Mouse (Mus musculus) skeletal muscle tissue, adult 2 months (tissue): ENCODE data around the gene Rnaseh1.

ENCODE experiments used
- DNase-seq: peaks from one replicate; pipeline ENCODE4 v3.0.0-alpha.2; 2012; ENCODE audit warnings: low read depth, low spot score

Rnaseh1 gene

DNA sequence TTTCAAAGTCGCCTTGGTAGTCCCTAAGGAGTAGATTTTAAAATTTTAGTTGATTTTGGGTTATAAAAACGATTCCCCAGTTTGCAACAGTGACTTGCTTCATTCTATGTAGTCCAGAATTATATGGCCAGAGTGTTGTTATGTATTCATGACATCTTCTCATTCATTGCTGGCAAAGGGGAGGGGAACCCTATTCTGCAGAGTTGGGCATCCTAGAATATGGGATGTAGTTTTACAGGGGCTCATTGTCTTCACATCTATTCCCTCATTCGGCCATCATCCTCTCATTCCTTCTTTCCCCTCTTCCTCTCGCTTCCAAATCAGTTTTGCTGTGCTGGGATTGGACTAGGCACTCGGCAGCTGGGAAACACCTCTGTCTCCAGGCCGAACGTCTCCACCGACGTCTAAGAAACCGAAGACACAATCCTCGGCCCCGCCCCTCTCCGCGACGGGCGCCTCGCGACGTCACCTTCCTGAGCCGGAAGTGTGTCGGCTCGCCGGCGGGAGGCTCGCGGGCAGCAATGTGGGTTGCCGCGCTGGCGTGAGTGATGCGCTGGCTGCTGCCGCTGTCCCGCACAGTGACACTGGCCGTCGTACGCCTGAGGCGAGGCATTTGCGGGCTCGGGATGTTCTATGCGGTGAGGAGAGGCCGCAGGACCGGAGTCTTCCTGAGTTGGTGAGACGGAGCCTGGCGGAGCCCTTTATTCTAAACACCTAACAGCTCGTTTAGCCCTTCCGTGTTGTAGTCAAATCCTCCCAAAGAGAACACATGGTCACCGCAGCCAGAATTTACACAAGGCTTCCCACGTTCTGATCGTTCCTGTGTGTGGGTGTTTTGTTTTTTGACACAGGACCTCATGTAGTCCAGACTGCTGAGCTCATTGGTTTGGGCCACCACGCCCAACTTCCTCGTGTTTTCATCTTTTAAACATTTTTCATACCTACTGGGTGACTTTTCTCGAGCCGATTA is at the start of gene Rnaseh1:
Gene Rnaseh1 (plus strand): TSS at position 462 of the 970 bp plus-strand sequence.
- DNase-seq = peak; percentile 67

- DNase-seq = no peak
Measured at GRCm38 (mm10) chr12:28602259-28602658, 47.1 kb upstream of the Rnaseh1 start.

DNA sequence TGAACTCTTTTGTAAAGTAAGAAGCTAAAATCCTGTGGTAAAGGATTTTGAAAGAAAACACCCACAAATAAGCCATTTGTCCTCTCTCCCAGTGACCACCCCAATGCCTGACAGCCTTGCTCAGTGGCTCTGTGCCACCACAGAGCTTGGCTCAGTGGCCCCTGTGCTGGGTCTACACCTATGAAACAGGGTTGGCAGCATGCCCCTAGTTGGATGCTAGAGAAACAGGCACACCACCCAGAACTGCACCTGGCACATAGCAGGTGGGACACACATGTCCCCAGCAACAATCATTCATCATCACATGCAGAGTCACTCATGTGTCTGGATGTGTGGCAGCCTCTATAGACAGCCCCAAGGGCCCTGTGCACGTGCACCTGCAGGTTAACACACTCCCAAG is 45.9 kb upstream of the Rnaseh1 start:
- DNase-seq = no peak

DNA sequence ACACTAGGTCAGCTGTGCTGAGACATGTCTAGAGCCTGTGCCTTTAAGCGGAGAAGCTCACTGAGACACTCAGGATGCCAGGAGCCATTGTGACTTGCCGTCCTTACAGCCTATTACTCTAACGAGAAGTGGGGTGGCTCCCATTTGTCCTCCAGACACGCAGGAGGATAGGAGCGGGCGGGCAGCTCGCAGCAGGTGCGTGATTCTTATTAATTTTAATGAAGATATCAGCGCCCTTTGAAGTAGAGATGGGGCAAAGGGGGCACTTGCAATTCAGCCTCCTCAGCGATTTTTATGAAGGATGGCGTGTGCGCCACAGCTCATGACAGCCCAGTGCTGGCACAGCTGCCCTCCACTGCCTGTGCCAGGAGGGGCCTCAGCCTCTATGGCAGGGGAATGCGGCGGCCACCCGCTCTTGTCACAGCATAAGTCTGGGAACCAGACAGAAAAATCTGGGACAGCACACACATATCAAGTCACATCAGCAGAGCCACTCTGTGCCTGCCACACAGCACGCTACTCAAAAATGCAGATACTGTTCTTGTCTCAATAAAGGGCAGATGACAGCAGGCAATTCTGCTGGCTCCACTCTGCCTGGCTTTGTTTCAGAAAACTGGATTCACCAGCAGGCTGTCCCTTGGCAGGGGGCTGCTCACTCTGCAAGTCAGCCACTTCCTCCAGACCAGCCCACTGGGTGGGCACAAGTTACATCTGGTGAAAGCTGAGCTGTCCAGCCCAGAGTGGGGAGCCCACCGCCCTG is 41.7 kb upstream of the Rnaseh1 start:
- no peak for DNase-seq

DNA sequence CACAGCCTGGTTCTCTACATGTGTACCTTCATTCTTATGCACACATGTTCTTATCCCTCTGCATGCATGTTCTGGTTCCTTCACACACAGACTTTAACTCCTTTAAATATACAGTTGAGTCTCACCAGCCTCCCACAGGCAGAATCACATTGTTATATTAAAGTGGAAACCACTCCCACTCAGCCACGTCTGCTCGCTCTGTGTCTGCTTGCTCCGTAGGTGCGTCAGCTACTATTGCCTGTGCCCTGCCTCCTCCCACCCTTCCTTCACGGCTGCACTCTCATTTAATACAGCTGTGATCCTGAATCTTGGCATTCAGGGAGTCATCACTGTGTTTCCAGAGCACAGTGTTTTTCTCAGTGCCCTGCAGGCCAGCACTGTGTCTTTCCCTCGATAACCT is 37.0 kb upstream of the Rnaseh1 start:
- DNase-seq = no peak

- DNase-seq = no peak
Measured at GRCm38 (mm10) chr12:28614401-28614800, 35.0 kb upstream of the Rnaseh1 start.

DNA sequence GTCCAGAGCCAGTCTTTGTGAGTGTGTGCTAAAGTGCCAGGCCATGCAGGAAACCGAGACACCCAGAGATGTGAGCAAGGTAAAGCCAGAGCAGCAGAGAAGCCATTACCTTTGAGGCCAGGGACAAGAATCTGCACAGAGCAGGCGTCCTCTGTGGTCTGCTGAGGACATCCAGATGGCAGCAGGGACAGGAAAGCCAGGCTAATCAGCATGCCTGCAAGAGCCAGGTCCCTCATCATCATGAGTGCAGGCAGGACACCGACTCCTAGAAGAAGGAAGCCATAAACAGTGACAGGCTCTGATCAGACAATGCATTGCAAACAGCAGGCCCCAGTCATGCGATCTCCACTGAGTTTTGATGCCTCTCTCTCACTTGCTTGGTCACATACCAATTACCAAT is 32.1 kb upstream of the Rnaseh1 start:
- DNase-seq = no peak

- no peak for DNase-seq
Measured at GRCm38 (mm10) chr12:28621451-28622166, 27.8 kb upstream of the Rnaseh1 start.

- DNase-seq = no peak
Measured at GRCm38 (mm10) chr12:28622167-28622532, 27.3 kb upstream of the Rnaseh1 start.

GRCm38 (mm10) chr12:28622641-28623040 is 26.8 kb upstream of the Rnaseh1 start:
- no peak for DNase-seq

DNA sequence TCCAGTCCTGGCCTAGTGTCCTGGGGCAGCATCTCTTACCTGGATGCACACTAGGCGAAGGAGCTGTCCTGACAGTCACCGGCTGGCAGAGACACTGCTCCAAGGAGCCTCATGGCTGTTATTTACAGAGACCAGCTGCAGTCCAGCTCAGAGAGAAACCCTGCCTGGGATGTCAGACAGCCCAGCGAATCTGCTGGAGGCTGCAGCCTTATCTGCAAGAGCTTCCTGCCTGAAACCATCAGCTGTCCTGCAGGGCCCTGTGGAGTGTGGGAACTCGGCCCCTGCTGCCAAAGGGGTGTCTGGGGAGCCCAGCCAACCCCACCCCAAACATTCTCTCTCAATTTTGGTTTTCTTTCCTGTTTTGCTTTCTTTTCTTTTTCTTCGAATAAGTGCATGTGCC is 26.2 kb upstream of the Rnaseh1 start, which contains the start of gene Colec11:
Gene Colec11 (minus strand): TSS at position 183 of the 400 bp plus-strand sequence.
- DNase-seq = no peak

- no peak for DNase-seq
Measured at GRCm38 (mm10) chr12:28624251-28624650, 25.2 kb upstream of the Rnaseh1 start.

GRCm38 (mm10) chr12:28625407-28625806 is 24.0 kb upstream of the Rnaseh1 start:
- DNase-seq = no peak

GRCm38 (mm10) chr12:28627092-28627491 is 22.3 kb upstream of the Rnaseh1 start:
- no peak for DNase-seq

GRCm38 (mm10) chr12:28628436-28628835 is 21.0 kb upstream of the Rnaseh1 start:
- DNase-seq = no peak

DNA sequence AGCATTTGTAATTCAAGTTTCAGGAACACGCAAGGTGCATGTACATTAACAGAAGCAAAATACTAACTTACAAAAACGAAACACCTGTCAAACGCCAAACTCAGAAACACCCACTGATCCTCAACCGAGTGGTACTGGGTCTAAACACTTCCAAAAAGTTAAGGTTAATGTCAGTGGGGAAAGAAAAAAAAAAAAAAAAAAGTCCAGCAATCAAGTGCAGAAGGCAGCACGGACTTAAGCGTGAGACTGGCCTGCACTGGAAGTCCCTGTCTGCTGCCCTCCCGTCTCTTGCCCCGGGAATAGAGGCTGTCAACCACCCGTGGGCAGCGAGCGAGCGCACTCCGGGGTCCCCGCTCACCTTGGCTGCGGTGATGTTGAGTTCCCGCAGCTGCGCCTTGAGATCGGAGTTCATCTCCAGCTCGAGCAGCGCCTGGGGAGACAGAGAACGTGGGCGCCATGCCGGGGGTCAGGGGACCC is 14.3 kb upstream of the Rnaseh1 start:
- DNase-seq = no peak

DNA sequence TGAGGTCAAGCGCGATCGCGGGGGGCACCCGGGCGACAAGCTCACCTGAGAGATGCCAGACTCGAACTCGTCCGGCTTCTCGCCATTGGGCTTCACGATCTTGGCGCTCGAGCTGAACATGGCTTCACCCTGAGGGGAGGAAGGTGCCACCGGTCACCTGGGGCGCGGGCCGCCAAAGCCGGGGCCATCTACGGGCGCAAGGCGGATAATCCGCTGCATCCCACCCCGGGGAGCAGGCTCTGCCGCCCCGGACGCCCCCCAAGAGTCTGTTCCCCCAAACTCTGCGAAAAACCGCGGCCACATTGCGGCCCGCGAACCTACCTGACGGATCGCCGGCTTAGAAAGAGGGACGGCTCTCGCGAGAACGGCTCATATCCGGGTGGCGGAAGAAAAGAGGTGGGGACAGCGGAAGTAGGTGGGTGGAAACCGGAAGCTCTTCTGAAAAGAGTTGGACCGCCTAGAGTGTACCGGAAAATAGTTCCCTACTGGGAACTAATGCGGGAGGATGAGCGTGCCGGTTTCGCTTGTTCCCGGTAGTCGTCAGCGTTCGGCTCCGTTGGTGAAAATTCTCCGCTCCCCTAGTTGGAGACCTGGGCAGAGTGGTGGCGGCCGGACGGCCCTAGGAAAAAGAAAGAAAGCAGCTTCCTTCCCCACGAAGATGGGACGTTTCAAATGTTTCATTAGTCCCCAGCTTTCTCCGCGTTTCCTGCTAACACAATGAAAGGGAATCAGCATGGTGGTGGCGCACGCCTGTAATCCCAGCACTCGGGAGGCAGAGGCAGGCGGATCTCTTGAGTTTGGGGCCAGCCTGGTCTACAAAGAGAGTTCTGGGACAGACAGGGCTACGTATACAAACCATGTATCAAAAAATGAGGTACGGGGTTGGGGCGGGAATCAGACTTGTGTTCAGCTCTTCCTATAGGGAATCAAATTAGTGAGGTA is 13.6 kb upstream of the Rnaseh1 start, which contains the start of gene Rps7:
Gene Rps7 (minus strand): TSS at position 419 of the 942 bp plus-strand sequence.
- peak; percentile 94 for DNase-seq

DNA sequence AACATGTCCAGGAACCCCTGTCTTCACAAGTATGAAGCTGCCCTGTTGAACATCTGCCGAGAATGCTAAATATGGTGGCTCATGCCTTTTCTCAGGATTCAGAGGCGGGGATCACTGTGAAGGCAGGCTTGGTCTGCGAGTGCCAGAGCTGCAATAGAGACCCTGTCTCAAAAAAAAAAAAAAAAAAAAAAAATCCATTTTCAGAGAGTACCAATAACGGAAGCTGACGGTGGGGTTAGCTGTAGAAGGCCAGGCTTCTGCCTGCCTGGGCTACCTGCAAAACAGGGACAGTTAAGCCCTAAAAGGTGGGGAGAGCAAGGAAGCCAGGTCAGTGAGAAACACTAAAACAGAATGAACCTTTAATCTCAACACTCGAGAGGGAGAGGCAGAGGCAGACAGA is 12.9 kb upstream of the Rnaseh1 start:
- no peak for DNase-seq

- no peak for DNase-seq
Measured at GRCm38 (mm10) chr12:28638778-28639177, 10.6 kb upstream of the Rnaseh1 start.

- peak; percentile 80 for DNase-seq
Measured at GRCm38 (mm10) chr12:28662628-28663027, 13.2 kb downstream of the Rnaseh1 start.
